Mouse (Mus musculus): ENCODE data around the gene Sntb2. TPM values are rescaled to one million over a fixed set of nuclear protein-coding genes. Genes with fewer than 3 reads are reported as not detected.
"Not testable (repeated sequence)": the region's sequence is repeated elsewhere in the genome, so short reads cannot be mapped to it uniquely, and the experiment has no call there.

The Sntb2 gene
- polyA plus RNA-seq, 1 experiment from 2014 or later, result 4.9 TPM

DNA sequence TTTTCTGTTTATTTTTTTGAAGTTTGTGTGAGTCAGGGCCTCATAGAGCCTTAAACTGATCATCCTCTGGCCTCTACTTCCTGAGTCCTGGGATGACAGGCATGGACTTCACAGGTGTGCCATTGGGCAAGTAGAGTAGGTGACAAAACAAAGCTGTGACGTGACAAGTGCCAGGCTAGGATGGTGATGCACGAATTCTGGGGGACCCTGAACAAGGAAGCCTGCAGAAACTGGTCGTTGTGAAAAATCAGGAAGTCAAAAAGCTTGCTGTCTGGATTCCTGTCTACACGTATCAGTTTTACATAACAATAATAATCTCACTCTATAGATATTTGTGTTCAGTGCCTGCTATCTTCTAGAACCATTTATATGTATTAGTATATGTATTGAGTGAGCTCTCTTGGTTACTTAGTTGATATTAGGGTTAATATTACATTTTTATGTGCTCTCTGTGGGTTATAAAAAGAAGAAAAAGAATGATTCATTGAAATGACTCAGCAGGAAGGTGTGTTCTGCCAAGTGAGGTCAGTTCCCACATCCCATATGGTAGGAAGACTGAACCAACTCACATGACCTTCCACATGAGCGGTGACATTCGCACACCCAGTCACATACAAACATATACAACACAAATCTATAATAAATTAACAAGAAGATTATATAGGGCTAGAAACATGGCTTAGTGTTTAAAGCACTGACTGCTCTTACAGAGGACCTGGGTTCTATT, 37.2 kb downstream of the Sntb2 start:
- Histone ChIP-seq H3K36me3 (ENCODE audit: control insufficient read depth, insufficient read depth, low read length) (no peaks in the 10 kb centered on the region), H3K9ac (ENCODE audit: low read depth, low read length) (no peak overlapping the region), H3K27ac (ENCODE audit: low read depth, low read length) (no peak overlapping the region), H3K4me2 (no peak overlapping the region), H3K4me3 (ENCODE audit: low read depth, low read length) (no peak overlapping the region), H3K4me1 (replicated peaks; ENCODE audit: control insufficient read depth, insufficient read depth, low read length) (no peaks in the 10 kb centered on the region), H3K9me3 (ENCODE audit: control insufficient read depth, low read length) (no peaks in the 10 kb centered on the region), H3K27me3 (replicated peaks; ENCODE audit: control insufficient read depth, insufficient read depth, low read length) (no peaks in the 10 kb centered on the region)
- ATAC-seq (replicated peaks; ENCODE audit: low FRiP score), result no peak
- WGBS, result 58% methylated on average over 6 of the region's 6 CpGs
- no peak for DNase-seq (ENCODE audit: low spot score)

DNA sequence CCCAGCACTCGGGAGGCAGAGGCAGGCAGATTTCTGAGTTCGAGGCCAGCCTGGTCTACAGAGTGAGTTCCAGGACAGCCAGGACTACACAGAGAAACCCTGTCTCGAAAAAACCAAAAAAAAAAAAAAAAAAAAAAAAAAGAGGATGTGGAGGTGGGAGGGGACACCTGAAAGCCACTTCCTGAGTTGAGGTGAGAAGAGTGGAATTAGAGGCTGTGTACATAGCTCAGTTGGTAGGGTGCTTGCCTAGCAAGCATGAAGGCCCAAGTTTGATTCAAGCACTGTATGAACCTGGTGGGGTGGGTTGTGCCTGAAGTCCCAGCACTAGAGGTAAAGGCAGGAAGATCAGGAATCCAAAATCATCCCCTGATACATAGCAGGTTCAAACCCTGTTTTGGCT, 38.0 kb downstream of the Sntb2 start:
- H3K27me3 ChIP-seq (replicated peaks; ENCODE audit: control insufficient read depth, insufficient read depth, low read length); H3K4me1 ChIP-seq (replicated peaks; ENCODE audit: control insufficient read depth, insufficient read depth, low read length); H3K4me3 ChIP-seq (ENCODE audit: low read depth, low read length); H3K4me2 ChIP-seq; H3K27ac ChIP-seq (ENCODE audit: low read depth, low read length); H3K9ac ChIP-seq (ENCODE audit: low read depth, low read length); DNase-seq (ENCODE audit: low spot score); ATAC-seq (replicated peaks; ENCODE audit: low FRiP score); H3K36me3 ChIP-seq (ENCODE audit: control insufficient read depth, insufficient read depth, low read length); H3K9me3 ChIP-seq (ENCODE audit: control insufficient read depth, low read length): not testable (repeated sequence)
- WGBS, result 100% methylated on average over 2 of the region's 3 CpGs

DNA sequence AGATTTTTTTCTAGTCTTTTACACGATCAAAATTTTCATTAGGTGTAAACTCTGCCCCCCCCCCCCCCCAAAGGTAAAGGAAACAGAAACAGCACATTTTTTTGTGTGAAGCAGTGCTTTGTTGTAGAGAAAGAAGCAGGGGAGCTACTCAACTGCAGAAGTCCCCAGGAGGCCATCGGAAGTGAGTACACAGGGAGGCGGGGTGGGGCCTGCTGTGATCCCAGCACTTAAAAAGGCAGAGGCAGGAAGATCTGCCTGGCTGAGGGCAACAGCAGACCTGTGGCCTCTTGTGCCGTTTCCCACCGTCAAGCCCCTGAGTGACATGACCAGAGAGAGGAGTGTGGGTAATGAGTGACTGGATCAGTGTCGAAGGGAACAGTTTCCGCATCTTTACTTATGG, 39.2 kb downstream of the Sntb2 start:
- Histone ChIP-seq H3K4me1 (replicated peaks; ENCODE audit: control insufficient read depth, insufficient read depth, low read length) (no peaks in the 10 kb centered on the region), H3K36me3 (ENCODE audit: control insufficient read depth, insufficient read depth, low read length) (no peaks in the 10 kb centered on the region), H3K9ac (ENCODE audit: low read depth, low read length) (no peak overlapping the region), H3K27ac (ENCODE audit: low read depth, low read length) (no peak overlapping the region), H3K4me2 (no peak overlapping the region), H3K4me3 (ENCODE audit: low read depth, low read length) (no peak overlapping the region), H3K27me3 (replicated peaks; ENCODE audit: control insufficient read depth, insufficient read depth, low read length) (no peaks in the 10 kb centered on the region), H3K9me3 (ENCODE audit: control insufficient read depth, low read length) (no peaks in the 10 kb centered on the region)
- DNase-seq (ENCODE audit: low spot score) (no peak), ATAC-seq (replicated peaks; ENCODE audit: low FRiP score) (no peak)
- WGBS, result 64% methylated on average over 7 of the region's 7 CpGs

DNA sequence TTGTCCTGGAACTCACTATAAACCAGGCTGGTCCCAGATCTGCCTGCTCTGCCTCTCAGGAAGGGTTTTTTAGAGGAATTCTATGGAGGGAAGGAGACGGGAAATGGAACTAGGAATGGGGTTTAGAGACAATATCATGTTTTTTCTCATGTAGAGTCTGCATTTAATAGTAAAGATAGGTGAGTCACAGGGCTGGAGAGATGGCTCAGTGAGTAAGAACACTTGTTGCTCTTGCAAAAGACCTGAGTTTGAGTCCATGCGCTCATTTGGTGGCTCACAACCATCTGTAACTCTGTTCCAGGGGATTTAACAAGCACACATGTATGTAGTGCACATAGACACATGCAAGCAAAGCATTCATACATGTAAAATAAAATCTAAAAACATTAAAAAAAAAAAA, 40.2 kb downstream of the Sntb2 start:
- ATAC-seq (replicated peaks; ENCODE audit: low FRiP score) (no peak), DNase-seq (ENCODE audit: low spot score) (no peak)
- Histone ChIP-seq H3K9ac (ENCODE audit: low read depth, low read length) (no peak overlapping the region), H3K4me1 (replicated peaks; ENCODE audit: control insufficient read depth, insufficient read depth, low read length) (no peaks in the 10 kb centered on the region), H3K27ac (ENCODE audit: low read depth, low read length) (no peak overlapping the region), H3K4me2 (no peak overlapping the region), H3K27me3 (replicated peaks; ENCODE audit: control insufficient read depth, insufficient read depth, low read length) (no peaks in the 10 kb centered on the region), H3K4me3 (ENCODE audit: low read depth, low read length) (no peak overlapping the region), H3K9me3 (ENCODE audit: control insufficient read depth, low read length) (no peaks in the 10 kb centered on the region), H3K36me3 (ENCODE audit: control insufficient read depth, insufficient read depth, low read length) (no peaks in the 10 kb centered on the region)
- 80% methylated on average over 2 of the region's 2 CpGs for WGBS

DNA sequence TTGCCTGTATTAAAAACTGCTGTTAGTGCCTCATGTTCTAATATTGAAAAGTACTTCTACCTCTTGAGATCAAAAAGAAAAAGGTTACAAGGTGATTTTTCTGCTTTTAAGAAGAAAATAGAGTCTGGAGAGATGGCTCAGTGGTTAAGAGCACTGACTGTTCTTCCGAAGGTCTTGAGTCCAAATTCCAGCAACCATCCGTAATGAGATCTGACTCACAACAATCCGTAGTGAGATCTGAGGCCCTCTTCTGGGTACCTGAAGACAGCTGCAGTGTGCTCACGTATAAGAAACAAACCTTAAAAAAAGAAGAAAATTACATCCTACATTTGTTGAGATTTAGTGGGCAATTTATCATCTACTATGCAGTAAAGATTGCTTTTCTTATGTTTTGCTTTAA, 40.9 kb downstream of the Sntb2 start:
- no peak overlapping the region for H3K9ac ChIP-seq (ENCODE audit: low read depth, low read length)

DNA sequence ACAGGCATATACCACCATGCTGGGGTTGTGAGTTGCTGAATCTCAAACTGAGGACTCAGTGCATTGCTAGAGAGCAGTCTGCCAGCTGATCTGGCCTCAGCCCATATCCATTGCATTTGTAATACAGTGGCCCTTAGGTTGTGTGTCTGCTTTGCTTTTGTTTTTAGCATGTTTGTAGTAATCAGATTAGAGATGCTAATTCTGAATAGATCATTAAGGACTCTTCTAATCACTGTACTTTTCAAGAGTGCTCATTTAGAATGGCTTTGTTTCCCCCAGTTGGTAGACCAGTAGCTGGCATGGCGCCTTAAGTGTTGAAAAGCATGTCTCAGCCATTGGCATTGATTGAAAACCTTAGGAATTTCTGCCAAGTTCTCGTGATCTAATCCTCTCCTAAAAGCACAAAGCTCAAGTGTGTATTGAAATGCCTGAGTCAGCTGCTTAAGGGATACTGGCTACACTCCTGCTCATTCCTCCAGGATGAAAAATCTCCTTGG, 43.3 kb downstream of the Sntb2 start:
- no peak overlapping the region for H3K4me2 ChIP-seq
- H3K4me1 ChIP-seq (replicated peaks; ENCODE audit: control insufficient read depth, insufficient read depth, low read length), result no peaks in the 10 kb centered on the region
- H3K9me3 ChIP-seq (ENCODE audit: control insufficient read depth, low read length), result no peaks in the 10 kb centered on the region
- no peak overlapping the region for H3K27ac ChIP-seq (ENCODE audit: low read depth, low read length)
- no peaks in the 10 kb centered on the region for H3K27me3 ChIP-seq (replicated peaks; ENCODE audit: control insufficient read depth, insufficient read depth, low read length)
- DNase-seq (ENCODE audit: low spot score), result no peak
- H3K4me3 ChIP-seq (ENCODE audit: low read depth, low read length), result no peak overlapping the region
- no peak overlapping the region for H3K9ac ChIP-seq (ENCODE audit: low read depth, low read length)
- WGBS, result 72% methylated on average over 2 of the region's 2 CpGs
- ATAC-seq (replicated peaks; ENCODE audit: low FRiP score), result no peak
- no peaks in the 10 kb centered on the region for H3K36me3 ChIP-seq (ENCODE audit: control insufficient read depth, insufficient read depth, low read length)

More for the DNA sequence above, 40.9 kb downstream of the Sntb2 start:
- Histone ChIP-seq H3K36me3 (ENCODE audit: control insufficient read depth, insufficient read depth, low read length) (no peaks in the 10 kb centered on the region), H3K27ac (ENCODE audit: low read depth, low read length) (no peak overlapping the region), H3K9me3 (ENCODE audit: control insufficient read depth, low read length) (no peaks in the 10 kb centered on the region), H3K4me1 (replicated peaks; ENCODE audit: control insufficient read depth, insufficient read depth, low read length) (no peaks in the 10 kb centered on the region), H3K27me3 (replicated peaks; ENCODE audit: control insufficient read depth, insufficient read depth, low read length) (no peaks in the 10 kb centered on the region), H3K4me3 (ENCODE audit: low read depth, low read length) (no peak overlapping the region), H3K4me2 (no peak overlapping the region)
- ATAC-seq (replicated peaks; ENCODE audit: low FRiP score) (no peak), DNase-seq (ENCODE audit: low spot score) (no peak)
- WGBS, result 77% methylated on average over 4 of the region's 4 CpGs

DNA sequence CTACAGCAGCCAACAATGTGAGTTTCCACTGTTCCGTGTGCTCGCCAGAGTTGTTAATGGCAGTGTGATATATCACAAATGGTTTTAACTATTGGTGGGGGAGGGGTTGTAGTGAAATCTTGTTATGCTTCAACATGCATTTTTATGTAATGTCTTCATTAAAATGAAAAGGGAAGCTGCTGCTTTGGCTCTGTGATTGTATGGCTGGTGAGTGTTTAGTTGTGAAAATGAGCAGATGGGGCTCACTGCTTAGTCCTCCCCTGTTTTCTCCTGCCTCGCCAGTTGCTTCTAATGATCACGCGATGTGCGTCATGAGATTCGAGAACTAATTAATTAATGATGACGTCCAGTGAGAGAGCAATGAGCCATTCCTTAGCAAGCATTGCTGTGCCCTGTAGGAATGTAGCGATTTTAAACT, 49.9 kb downstream of the Sntb2 start:
- H3K4me3 ChIP-seq (ENCODE audit: low read depth, low read length), result no peak overlapping the region
- H3K9me3 ChIP-seq (ENCODE audit: control insufficient read depth, low read length), result no peaks in the 10 kb centered on the region
- H3K27ac ChIP-seq (ENCODE audit: low read depth, low read length), result no peak overlapping the region
- no peaks in the 10 kb centered on the region for H3K27me3 ChIP-seq (replicated peaks; ENCODE audit: control insufficient read depth, insufficient read depth, low read length)
- WGBS, result 84% methylated on average over 9 of the region's 9 CpGs
- no peaks in the 10 kb centered on the region for H3K36me3 ChIP-seq (ENCODE audit: control insufficient read depth, insufficient read depth, low read length)
- H3K9ac ChIP-seq (ENCODE audit: low read depth, low read length), result no peak overlapping the region
- ATAC-seq (replicated peaks; ENCODE audit: low FRiP score), result no peak
- no peak overlapping the region for H3K4me2 ChIP-seq
- DNase-seq (ENCODE audit: low spot score), result no peak
- no peaks in the 10 kb centered on the region for H3K4me1 ChIP-seq (replicated peaks; ENCODE audit: control insufficient read depth, insufficient read depth, low read length)

DNA sequence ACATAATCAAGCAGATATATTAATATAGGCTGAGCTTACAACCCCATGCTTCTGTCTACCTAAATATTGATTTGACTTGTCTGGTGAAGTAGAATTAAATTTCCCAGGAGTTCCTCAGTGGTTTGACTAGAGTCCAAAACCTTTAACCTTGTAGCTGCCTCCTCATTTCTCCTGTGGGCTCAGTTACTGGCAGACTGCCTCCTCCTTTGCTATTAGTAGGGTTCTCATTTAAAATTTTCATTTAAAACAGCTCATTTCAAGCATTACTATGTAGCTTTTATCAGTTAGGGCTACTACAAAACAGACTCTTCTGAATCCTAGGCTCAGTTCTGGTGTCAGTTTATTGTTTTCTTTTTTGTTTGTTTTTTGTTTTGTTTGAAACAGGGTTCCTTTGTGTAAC, 50.4 kb downstream of the Sntb2 start:
- H3K4me1 ChIP-seq (replicated peaks; ENCODE audit: control insufficient read depth, insufficient read depth, low read length), result no peaks in the 10 kb centered on the region
- H3K27ac ChIP-seq (ENCODE audit: low read depth, low read length), result no peak overlapping the region
- H3K9ac ChIP-seq (ENCODE audit: low read depth, low read length), result no peak overlapping the region
- DNase-seq (ENCODE audit: low spot score) (no peak), ATAC-seq (replicated peaks; ENCODE audit: low FRiP score) (no peak)
- no peaks in the 10 kb centered on the region for H3K36me3 ChIP-seq (ENCODE audit: control insufficient read depth, insufficient read depth, low read length)
- no peak overlapping the region for H3K4me3 ChIP-seq (ENCODE audit: low read depth, low read length)
- no peak overlapping the region for H3K4me2 ChIP-seq
- H3K9me3 ChIP-seq (ENCODE audit: control insufficient read depth, low read length), result no peaks in the 10 kb centered on the region
- no peaks in the 10 kb centered on the region for H3K27me3 ChIP-seq (replicated peaks; ENCODE audit: control insufficient read depth, insufficient read depth, low read length)

DNA sequence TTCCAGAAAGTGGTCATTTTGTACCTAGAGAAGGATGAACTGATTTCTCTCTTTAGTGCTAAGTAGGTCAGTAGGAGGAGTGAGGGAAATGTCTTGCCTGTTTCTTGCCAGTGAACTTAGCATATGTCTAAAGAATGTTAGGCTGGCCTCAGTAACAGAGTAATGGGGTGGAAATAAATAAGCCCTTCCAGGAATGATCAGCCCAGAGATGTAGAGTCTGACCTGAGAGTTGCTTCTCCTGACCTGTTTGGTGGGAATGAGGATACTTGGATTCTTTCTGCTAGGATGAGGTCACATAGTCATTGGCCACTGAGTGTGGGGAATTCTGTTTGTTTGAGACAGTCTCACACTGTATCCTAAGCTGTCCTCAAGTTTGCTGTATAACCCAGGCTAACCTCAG, 52.0 kb downstream of the Sntb2 start:
- Histone ChIP-seq H3K27ac (ENCODE audit: low read depth, low read length) (no peak overlapping the region), H3K27me3 (replicated peaks; ENCODE audit: control insufficient read depth, insufficient read depth, low read length) (no peaks in the 10 kb centered on the region), H3K4me1 (replicated peaks; ENCODE audit: control insufficient read depth, insufficient read depth, low read length) (no peaks in the 10 kb centered on the region), H3K36me3 (ENCODE audit: control insufficient read depth, insufficient read depth, low read length) (no peaks in the 10 kb centered on the region), H3K4me3 (ENCODE audit: low read depth, low read length) (no peak overlapping the region), H3K4me2 (no peak overlapping the region), H3K9ac (ENCODE audit: low read depth, low read length) (no peak overlapping the region), H3K9me3 (ENCODE audit: control insufficient read depth, low read length) (no peaks in the 10 kb centered on the region)
- DNase-seq (ENCODE audit: low spot score) (no peak), ATAC-seq (replicated peaks; ENCODE audit: low FRiP score) (no peak)
